Mouse (Mus musculus) left cerebral cortex, postnatal 10 days (tissue): Measurements from ENCODE around the gene Vipr2. TPM values are rescaled to one million over a fixed set of nuclear protein-coding genes. Genes with fewer than 3 reads are reported as not detected.

Source experiments
- DNase-seq, 2 experiments: peaks; one replicate each; pipeline ENCODE4 v3.0.0; 2021 to 2022; ENCODE audit warnings: low spot score in 2 of 2, mixed read lengths in 1 of 2; ENCODE audit errors: extremely low spot score in 1 of 2
- intact Hi-C: fragments of 180-260 bp; cut with DNase I; formaldehyde crosslinking; loops from one replicate; pipeline ENCODE4 v1.15.1; 2025
- total RNA-seq, 2 experiments: library from RNA; stranded (reverse); gene quantifications; 2 replicates each; pipeline ENCODE4 v1.2.3; 2021

Gene Vipr2
- total RNA-seq, result 1 to 10 TPM; 2.0 to 2.3 TPM

- peak in 1 of 2 experiments; percentile 64 for DNase-seq
- intact Hi-C loops, result no loop called here
These were observed at the start of gene Vipr2 for GRCm38 (mm10) chr12:116077074-116077854. Gene Vipr2, plus strand, starts transcription at chr12:116077726.

GRCm38 (mm10) chr12:116028095-116028494 is 49.4 kb upstream of the Vipr2 start:
- intact Hi-C loops, result no loop called here
- DNase-seq, result no peak

- DNase-seq, result no peak
- intact Hi-C loops, result no loop called here
These were observed 42.2 kb upstream of the Vipr2 start for GRCm38 (mm10) chr12:116035346-116035745.

GRCm38 (mm10) chr12:116044785-116045184 is 32.7 kb upstream of the Vipr2 start:
- intact Hi-C loops, result no loop called here
- no peak for DNase-seq

GRCm38 (mm10) chr12:116047440-116048377 is 29.8 kb upstream of the Vipr2 start, which contains the start of gene Zfp386:
Gene Zfp386, plus strand, starts transcription at chr12:116047724.
- intact Hi-C loops, result no loop called here
- DNase-seq, result peak; percentile 99

- DNase-seq, result no peak
- intact Hi-C loops, result no loop called here
These were observed 28.8 kb upstream of the Vipr2 start for GRCm38 (mm10) chr12:116048766-116049165.

GRCm38 (mm10) chr12:116049236-116049635 is 28.3 kb upstream of the Vipr2 start:
- intact Hi-C loops, result no loop called here

GRCm38 (mm10) chr12:116049701-116050100 is 27.8 kb upstream of the Vipr2 start:
- no peak for DNase-seq
- intact Hi-C loops, result no loop called here

More at GRCm38 (mm10) chr12:116049236-116049635, 28.3 kb upstream of the Vipr2 start:
- DNase-seq, result no peak

GRCm38 (mm10) chr12:116054342-116054741 is 23.2 kb upstream of the Vipr2 start:
- intact Hi-C loops, result no loop called here

GRCm38 (mm10) chr12:116056112-116056511 is 21.4 kb upstream of the Vipr2 start:
- intact Hi-C loops, result no loop called here
- no peak for DNase-seq

More at GRCm38 (mm10) chr12:116054342-116054741, 23.2 kb upstream of the Vipr2 start:
- no peak for DNase-seq

- no peak for DNase-seq
- intact Hi-C loops, result no loop called here
These were observed 15.8 kb upstream of the Vipr2 start for GRCm38 (mm10) chr12:116061561-116062193.

GRCm38 (mm10) chr12:116062194-116062583 is 15.3 kb upstream of the Vipr2 start:
- DNase-seq, result no peak
- intact Hi-C loops, result no loop called here

GRCm38 (mm10) chr12:116063020-116063419 is 14.5 kb upstream of the Vipr2 start:
- DNase-seq, result no peak
- intact Hi-C loops, result no loop called here

- intact Hi-C loops, result no loop called here
- peak in 1 of 2 experiments; percentile 50 for DNase-seq
These were observed 6.5 kb upstream of the Vipr2 start for GRCm38 (mm10) chr12:116071023-116071422.

- DNase-seq, result no peak
- intact Hi-C loops, result no loop called here
These were observed 385 bp downstream of the Vipr2 start for GRCm38 (mm10) chr12:116077855-116078366.

- intact Hi-C loops, result no loop called here
- DNase-seq, result no peak
These were observed 5.6 kb downstream of the Vipr2 start for GRCm38 (mm10) chr12:116083125-116083524.

- DNase-seq, result no peak
- intact Hi-C loops, result no loop called here
These were observed 6.8 kb downstream of the Vipr2 start for GRCm38 (mm10) chr12:116084294-116084693.

- intact Hi-C loops, result no loop called here
- no peak for DNase-seq
These were observed 9.6 kb downstream of the Vipr2 start for GRCm38 (mm10) chr12:116086951-116087600.
